Mouse (Mus musculus) forebrain, embryonic 14.5 days (tissue): ENCODE measurements around the gene Nexmif. TPM values are rescaled to one million over a fixed set of nuclear protein-coding genes. Genes with fewer than 3 reads are reported as not detected.
"Not testable (repeated sequence)": the region's sequence is repeated elsewhere in the genome, so short reads cannot be mapped to it uniquely, and the experiment has no call there.

ENCODE experiments used
- ATAC-seq: fragments of 200-750 bp; cut with Nextera tagmentation; 2 replicates; pipeline ENCODE4 v1.8.0; 2017; ENCODE audit warnings: mild to moderate bottlenecking, moderate library complexity
- DNase-seq: peaks from one replicate; pipeline ENCODE4 v3.0.0-alpha.2; 2015; ENCODE audit warnings: low spot score
- H3K27ac ChIP-seq: fragments of 300-500 bp; sonication (generic); 2 replicates; pipeline ENCODE4 v1.5.1; 2014; ENCODE audit warnings: low read depth, mild to moderate bottlenecking, control low read depth, low read length, moderate library complexity
- H3K27me3 ChIP-seq: fragments of 300-500 bp; sonication (generic); replicated peaks from 2 replicates; pipeline ENCODE4 v1.6.1; 2014; ENCODE audit warnings: low read length, control low read depth, mixed read lengths; ENCODE audit not compliant: control insufficient read depth, insufficient read depth
- H3K36me3 ChIP-seq: fragments of 300-500 bp; sonication (generic); 2 replicates; pipeline ENCODE4 v1.6.1; 2014; ENCODE audit warnings: low read length, control low read depth; ENCODE audit not compliant: control insufficient read depth, insufficient read depth
- H3K4me1 ChIP-seq: fragments of 300-500 bp; sonication (generic); 2 replicates; pipeline ENCODE4 v1.6.1; 2014; ENCODE audit warnings: antibody characterized with exemption, low read length, control low read depth; ENCODE audit not compliant: control insufficient read depth, insufficient read depth
- H3K4me2 ChIP-seq: fragments of 300-500 bp; sonication (generic); 2 replicates; pipeline ENCODE4 v1.6.1; 2014; ENCODE audit warnings: mild to moderate bottlenecking, control low read depth, low read length
- H3K4me3 ChIP-seq: fragments of 300-500 bp; sonication (generic); 2 replicates; pipeline ENCODE4 v1.5.1; 2014; ENCODE audit warnings: low read depth, low read length, control low read depth
- H3K9ac ChIP-seq: fragments of 300-500 bp; sonication (generic); 2 replicates; pipeline ENCODE4 v1.6.1; 2014; ENCODE audit warnings: mild to moderate bottlenecking, low read length, control low read depth, moderate library complexity
- H3K9me3 ChIP-seq: fragments of 300-500 bp; sonication (generic); replicated peaks from 2 replicates; pipeline ENCODE4 v1.6.1; 2016; ENCODE audit warnings: low read length, control low read depth, mixed read lengths; ENCODE audit not compliant: control insufficient read depth
- WGBS: fragments of 180-500 bp; shearing (Covaris S2); extraction: QIAGEN DNeasy Blood & Tissue Kit; methylation state at CpG from one replicate; pipeline ENCODE4 v1.1.7; 2014; 5-methylcytosine and 5-hydroxymethylcytosine counted together
- microRNA counts: library from miRNA; unstranded; fragments of <30 nt; microRNA quantifications from one replicate; lab custom pipeline; 2016
- microRNA-seq: library from miRNA; unstranded; fragments of <30 nt; microRNA quantifications from one replicate; pipeline ENCODE4, GENCODE M21; 2016
- polyA plus RNA-seq: library from polyadenylated mRNA; unstranded; fragments of >200 nt; fragmentation: Nextera tagmentation; extraction: Ambion mirVana; gene quantifications from 2 replicates; pipeline ENCODE4 v1.2.1, GENCODE M21; 2014

Nexmif gene
- polyA plus RNA-seq, 1 experiment from 2014 or later = 9.7 TPM

GRCm38 (mm10) chrX:104150072-104150471 lies 50.9 kb downstream of the Nexmif start:
- Histone ChIP-seq H3K27ac (no peak overlapping the region), H3K4me3 (no peak overlapping the region), H3K4me2 (no peak overlapping the region), H3K36me3 (no peaks in the 10 kb centered on the region), H3K27me3 (no peaks in the 10 kb centered on the region), H3K4me1 (no peaks in the 10 kb centered on the region), H3K9ac (no peak overlapping the region), H3K9me3 (no peaks in the 10 kb centered on the region)
- ATAC-seq = no peak
- 53% methylated on average over 1 of the region's 1 CpGs for WGBS
- no peak for DNase-seq

DNA sequence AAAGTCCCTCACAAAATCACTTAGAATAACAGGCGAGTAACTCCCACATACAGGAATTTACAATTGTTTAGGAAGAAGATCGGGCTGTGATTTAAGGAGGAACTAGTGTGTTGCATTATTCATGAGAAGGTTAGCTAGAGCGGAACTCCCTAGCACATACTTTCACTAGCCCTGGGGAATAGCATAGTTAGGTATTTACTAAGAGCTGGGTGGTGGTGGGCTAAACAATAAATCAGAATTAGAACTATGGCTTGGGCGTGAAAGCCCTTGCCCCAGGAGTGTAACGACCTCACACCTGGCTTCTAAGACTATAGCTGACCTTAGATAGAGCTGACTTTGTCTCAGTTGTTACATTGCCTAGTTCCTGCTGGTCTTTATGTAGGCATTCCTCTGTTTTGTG lies 85.7 kb downstream of the Nexmif start:
- not testable (repeated sequence) for H3K4me2 ChIP-seq, ATAC-seq, H3K9me3 ChIP-seq, H3K4me1 ChIP-seq, H3K27me3 ChIP-seq, DNase-seq, H3K27ac ChIP-seq, H3K9ac ChIP-seq, H3K36me3 ChIP-seq, H3K4me3 ChIP-seq
- WGBS = 73% methylated on average over 5 of the region's 5 CpGs

DNA sequence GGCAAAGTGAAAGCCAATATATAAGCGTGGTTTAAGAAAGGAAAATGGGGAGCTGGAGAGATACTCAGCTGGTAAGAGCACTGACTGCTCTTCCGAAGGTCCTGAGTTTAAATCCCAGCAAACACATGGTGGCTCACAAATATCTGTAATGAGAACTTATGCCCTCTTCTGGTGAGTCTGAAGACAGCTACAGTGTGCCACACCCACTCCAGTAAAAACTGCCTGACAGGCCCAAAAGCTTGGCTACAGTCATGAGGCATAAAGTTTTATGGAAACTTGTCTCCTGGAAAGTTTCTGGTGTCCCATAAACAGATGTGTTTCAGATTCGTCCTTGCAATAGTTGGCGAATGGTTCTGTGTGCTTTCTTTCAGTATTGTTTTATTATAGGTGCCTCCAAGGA lies 86.4 kb downstream of the Nexmif start:
- ATAC-seq (no peak), DNase-seq (no peak)
- H3K4me3 ChIP-seq = no peak overlapping the region
- H3K27ac ChIP-seq = no peak overlapping the region
- H3K4me1 ChIP-seq = no peaks in the 10 kb centered on the region
- 71% methylated on average over 4 of the region's 4 CpGs for WGBS
- H3K27me3 ChIP-seq = no peaks in the 10 kb centered on the region
- no peaks in the 10 kb centered on the region for H3K9me3 ChIP-seq
- no peak overlapping the region for H3K9ac ChIP-seq
- H3K36me3 ChIP-seq = no peaks in the 10 kb centered on the region
- H3K4me2 ChIP-seq = no peak overlapping the region

DNA sequence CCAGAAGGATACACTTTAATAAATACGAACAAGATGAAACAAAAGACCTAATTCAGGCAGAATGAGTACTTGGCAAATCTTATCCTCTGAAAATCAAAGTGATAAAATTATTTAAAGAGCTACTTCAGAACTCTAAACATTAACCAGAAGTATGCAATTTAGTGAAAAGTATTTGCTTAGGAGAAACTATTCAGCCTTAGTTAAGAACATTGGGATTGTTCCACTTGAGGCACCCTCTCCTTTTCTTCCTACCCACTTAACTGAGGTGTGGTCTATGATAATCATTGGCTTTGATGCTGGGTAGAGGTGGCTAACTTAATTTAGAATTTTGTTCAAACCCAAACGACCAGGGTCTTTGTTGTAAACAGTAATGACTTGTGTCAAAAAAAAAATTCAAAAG lies 146.1 kb downstream of the Nexmif start:
- H3K4me3 ChIP-seq = no peak overlapping the region
- H3K27me3 ChIP-seq = no peaks in the 10 kb centered on the region
- H3K4me1 ChIP-seq = no peaks in the 10 kb centered on the region
- no peaks in the 10 kb centered on the region for H3K36me3 ChIP-seq
- no peak overlapping the region for H3K27ac ChIP-seq
- WGBS = 62% methylated on average over 2 of the region's 2 CpGs
- DNase-seq = no peak
- no peak for ATAC-seq
- no peak overlapping the region for H3K4me2 ChIP-seq
- no peak overlapping the region for H3K9ac ChIP-seq
- H3K9me3 ChIP-seq = no peaks in the 10 kb centered on the region

- H3K4me2 ChIP-seq = no peak overlapping the region
- no peak overlapping the region for H3K9ac ChIP-seq
- DNase-seq (no peak), ATAC-seq (no peak)
- H3K27ac ChIP-seq = no peak overlapping the region
- H3K9me3 ChIP-seq = no peaks in the 10 kb centered on the region
- no peaks in the 10 kb centered on the region for H3K4me1 ChIP-seq
- no peaks in the 10 kb centered on the region for H3K27me3 ChIP-seq
- no peaks in the 10 kb centered on the region for H3K36me3 ChIP-seq
- no peak overlapping the region for H3K4me3 ChIP-seq
Observed at GRCm38 (mm10) chrX:104040276-104040675, 160.7 kb downstream of the Nexmif start.

DNA sequence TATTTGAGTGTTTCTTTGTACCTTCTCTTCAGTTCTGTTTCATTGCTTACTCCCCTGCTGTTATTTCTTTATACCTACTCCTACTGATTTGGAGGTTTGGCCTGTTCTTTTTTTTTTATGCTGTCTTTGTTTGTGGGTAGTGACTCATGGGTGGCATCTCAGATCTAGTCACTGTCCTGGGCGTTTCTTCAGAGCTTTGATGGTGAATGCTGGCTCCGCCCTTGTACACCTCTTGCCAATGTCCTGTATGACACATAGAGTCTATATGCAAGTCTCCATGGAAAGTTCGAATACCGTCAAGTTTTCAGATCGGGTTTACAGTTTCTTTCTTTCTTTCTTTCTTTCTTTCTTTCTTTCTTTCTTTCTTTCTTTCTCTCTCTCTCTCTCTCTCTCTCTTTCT lies 167.1 kb downstream of the Nexmif start:
- no peak for DNase-seq
- H3K36me3 ChIP-seq = no peaks in the 10 kb centered on the region
- H3K4me1 ChIP-seq = no peaks in the 10 kb centered on the region
- no peaks in the 10 kb centered on the region for H3K9me3 ChIP-seq
- H3K4me3 ChIP-seq = no peak overlapping the region
- no peaks in the 10 kb centered on the region for H3K27me3 ChIP-seq
- ATAC-seq = no peak
- H3K9ac ChIP-seq = no peak overlapping the region
- 78% methylated on average over 5 of the region's 5 CpGs for WGBS
- no peak overlapping the region for H3K27ac ChIP-seq
- no peak overlapping the region for H3K4me2 ChIP-seq

- H3K9ac ChIP-seq = no peak overlapping the region
- H3K4me2 ChIP-seq = no peak overlapping the region
- no peak overlapping the region for H3K27ac ChIP-seq
- DNase-seq (peak; percentile 2), ATAC-seq (no peak)
- no peaks in the 10 kb centered on the region for H3K27me3 ChIP-seq
- H3K9me3 ChIP-seq = no peaks in the 10 kb centered on the region
- WGBS = 51% methylated on average over 4 of the region's 4 CpGs
- H3K4me3 ChIP-seq = no peak overlapping the region
- H3K4me1 ChIP-seq = no peaks in the 10 kb centered on the region
- H3K36me3 ChIP-seq = no peaks in the 10 kb centered on the region
Observed at GRCm38 (mm10) chrX:104032756-104033155, 168.2 kb downstream of the Nexmif start.

MicroRNA genes within 50 kb of the gene (microRNA counts, 519-probe panel; counts per million panel counts)
- microRNA mmu-miR-672 (lab: Ali Mortazavi, UCI) = 3,806 counts per million, percentile 42 among the panel's probes with 10 or more counts

Small RNAs within 50 kb of the gene (microRNA-seq; reads per million reads assigned to microRNA genes)
- gene Gm24993 (not detected), gene Mir672 (152 reads per million, percentile 62 among the genes with 10 or more reads in this experiment)

Other genes with a start within 250 kb of the Nexmif start
- gene Rlim, start 219.9 kb downstream of the Nexmif start, polyA plus RNA-seq = 21.9 and 25.7 TPM in 2 replicates
- 11.0 and 12.1 TPM in 2 replicates for gene Abcb7, start 212.7 kb upstream of the Nexmif start, polyA plus RNA-seq